Mouse (Mus musculus) stomach, postnatal 0 days (tissue): ENCODE data around the gene Kif5c.

Experiments used
- CTCF ChIP-seq: IDR thresholded peaks from 2 replicates; pipeline ENCODE4 v1.5.1; 2016; ENCODE audit warnings: antibody characterized with exemption, low read depth, mild to moderate bottlenecking, moderate library complexity
- EP300 ChIP-seq: optimal IDR thresholded peaks from 2 replicates; pipeline ENCODE3; 2016; ENCODE audit warnings: antibody characterized with exemption

- TF ChIP-seq CTCF (no peak), EP300 (no peak)
These were observed 35.8 kb upstream of the Kif5c start for GRCm38 (mm10) chr2:49583311-49583710.
